Mouse (Mus musculus): ENCODE results near the gene Nrap.

DNA sequence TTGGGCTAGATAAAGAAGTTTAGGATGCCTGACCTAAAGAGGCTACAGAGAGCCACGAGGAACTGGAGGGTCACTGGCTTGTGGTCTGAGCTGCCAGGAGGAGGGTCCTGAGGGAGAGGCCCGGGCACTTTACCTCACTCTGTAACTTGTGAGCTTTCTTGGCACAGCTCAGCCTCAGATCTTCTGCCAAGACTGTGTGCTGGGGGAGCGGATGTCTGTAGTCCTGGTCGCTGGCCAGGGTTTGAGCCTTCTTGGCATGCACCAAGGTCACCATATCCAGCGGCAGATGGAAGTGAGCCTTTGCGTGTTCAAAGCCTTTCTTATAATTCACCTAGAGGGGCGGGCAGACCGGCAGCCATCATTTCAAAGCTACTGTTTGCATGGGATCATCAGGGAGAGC is 47.8 kb downstream of the Nrap start:
- TF ChIP-seq CTCF (IDR thresholded peaks at IDR 0.05; ENCODE audit: control insufficient read depth, insufficient read depth, insufficient replicate concordance, low read depth, low read length) (no peak), POLR2A (IDR thresholded peaks at IDR 0.05; ENCODE audit: control insufficient read depth, low read depth, low read length) (no peak)

Measured in testis, adult 2 months (tissue).